Mouse (Mus musculus) hindbrain, embryonic 13.5 days (tissue): ENCODE measurements around the gene Pspn. TPM values are rescaled to one million over a fixed set of nuclear protein-coding genes. Genes with fewer than 3 reads are reported as not detected.

Experiments used
- ATAC-seq: fragments of 200-750 bp; cut with Nextera tagmentation; 2 replicates; pipeline ENCODE4 v1.8.0; 2017; ENCODE audit warnings: moderate TSS enrichment; ENCODE audit not compliant: low FRiP score
- H3K27ac ChIP-seq: fragments of 300-500 bp; sonication (generic); 2 replicates; pipeline ENCODE4 v1.5.1; 2015; ENCODE audit warnings: inconsistent platforms, mild to moderate bottlenecking, moderate library complexity
- H3K27me3 ChIP-seq: fragments of 300-500 bp; sonication (generic); 2 replicates; pipeline ENCODE4 v1.6.1; 2015; ENCODE audit warnings: mild to moderate bottlenecking, inconsistent platforms
- H3K36me3 ChIP-seq: fragments of 300-500 bp; sonication (generic); 2 replicates; pipeline ENCODE4 v1.6.1; 2015; ENCODE audit warnings: mild to moderate bottlenecking, inconsistent platforms
- H3K4me1 ChIP-seq: fragments of 300-500 bp; sonication (generic); replicated peaks from 2 replicates; pipeline ENCODE4 v1.6.1; 2015; ENCODE audit warnings: inconsistent platforms
- H3K4me2 ChIP-seq: fragments of 300-500 bp; sonication (generic); 2 replicates; pipeline ENCODE4 v1.6.1; 2015; ENCODE audit warnings: inconsistent platforms, mild to moderate bottlenecking, moderate library complexity
- H3K4me3 ChIP-seq: fragments of 300-500 bp; sonication (generic); 2 replicates; pipeline ENCODE4 v1.5.1; 2015; ENCODE audit warnings: mild to moderate bottlenecking, inconsistent platforms
- H3K9ac ChIP-seq: fragments of 300-500 bp; sonication (generic); 2 replicates; pipeline ENCODE4 v1.6.1; 2015; ENCODE audit warnings: mild to moderate bottlenecking, inconsistent platforms
- H3K9me3 ChIP-seq: fragments of 300-500 bp; sonication (generic); 2 replicates; pipeline ENCODE4 v1.6.1; 2016; ENCODE audit warnings: inconsistent platforms
- WGBS: fragments of 180-500 bp; shearing (Covaris S2); methylation state at CpG from one replicate; pipeline ENCODE4 v1.1.7; 2015; 5-methylcytosine and 5-hydroxymethylcytosine counted together
- polyA plus RNA-seq: library from polyadenylated mRNA; unstranded; fragments of >200 nt; fragmentation: Nextera tagmentation; extraction: Ambion mirVana; gene quantifications from 2 replicates; pipeline ENCODE4 v1.2.1, GENCODE M21; 2015

Pspn gene
- polyA plus RNA-seq, 1 experiment from 2014 or later = 1.1 TPM

DNA sequence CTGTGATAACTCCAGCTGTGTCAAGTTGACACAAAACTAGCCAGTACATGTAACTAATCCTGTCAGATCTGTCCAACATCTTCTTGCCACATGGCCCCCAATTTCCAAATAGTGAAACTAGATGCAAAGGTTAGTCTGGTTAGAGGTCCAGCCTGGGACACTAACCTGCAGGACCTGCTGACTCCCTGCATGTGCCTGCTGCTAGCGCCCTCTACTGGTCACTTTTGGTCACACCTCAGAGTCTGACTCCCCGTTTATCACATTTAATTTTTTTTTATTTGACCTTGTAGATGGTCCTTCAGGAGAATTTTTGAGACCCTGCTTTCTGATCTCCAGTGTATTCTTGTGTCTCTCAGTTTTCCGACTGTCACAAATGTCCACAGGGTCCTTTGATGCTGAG lies 48.9 kb downstream of the Pspn start:
- WGBS = 14% methylated on average over 3 of the region's 3 CpGs
- Histone ChIP-seq H3K36me3 (no peaks in the 10 kb centered on the region), H3K4me2 (no peak overlapping the region), H3K9ac (no peak overlapping the region), H3K4me1 (no peaks in the 10 kb centered on the region), H3K27ac (no peak overlapping the region), H3K27me3 (0 out of 2 replicates have a peak, but pooled peaks cover 7% of the 10 kb centered on the region), H3K4me3 (no peak overlapping the region), H3K9me3 (peaks cover 3% of the 10 kb centered on the region; the same call in 1 of the 2 replicates)
- no peak for ATAC-seq

Other genes starting within 250 kb of the Pspn start
- 0.78 and 1.5 TPM in 2 replicates for gene Nrtn, start 242.5 kb downstream of the Pspn start, polyA plus RNA-seq
- 67.1 and 68.7 TPM in 2 replicates for gene Dus3l, start 235.3 kb downstream of the Pspn start, polyA plus RNA-seq
- gene Prr22, start 229.8 kb downstream of the Pspn start, polyA plus RNA-seq = 1.0 TPM in 2 replicates
- gene Rfx2, start 169.0 kb downstream of the Pspn start, polyA plus RNA-seq = 5.6 and 8.0 TPM in 2 replicates
- gene Acsbg2, start 125.6 kb downstream of the Pspn start, polyA plus RNA-seq = 0.06 TPM in 2 replicates
- gene 1700061G19Rik, start 124.5 kb downstream of the Pspn start, polyA plus RNA-seq = 0.27 and 0.41 TPM in 2 replicates
- 75.1 and 77.5 TPM in 2 replicates for gene Mllt1, start 64.6 kb downstream of the Pspn start, polyA plus RNA-seq
- gene Acer1, start 17.9 kb downstream of the Pspn start, polyA plus RNA-seq = not detected in 2 replicates
- 163 and 175 TPM in 2 replicates for gene Clpp, start 9.7 kb downstream of the Pspn start, polyA plus RNA-seq
- 41.9 and 46.0 TPM in 2 replicates for gene Alkbh7, start 2.7 kb downstream of the Pspn start, polyA plus RNA-seq
- gene Gtf2f1, start 11.3 kb upstream of the Pspn start, polyA plus RNA-seq = 70.3 and 74.6 TPM in 2 replicates
- gene Gm17949, start 11.5 kb upstream of the Pspn start, polyA plus RNA-seq = 0.38 and 0.56 TPM in 2 replicates
- gene Khsrp, start 31.5 kb upstream of the Pspn start, polyA plus RNA-seq = 31.6 and 33.3 TPM in 2 replicates
- not detected in 2 replicates for gene Slc25a41, start 41.6 kb upstream of the Pspn start, polyA plus RNA-seq
- 2.9 TPM in 2 replicates for gene Crb3, start 59.1 kb upstream of the Pspn start, polyA plus RNA-seq
- 26.5 and 27.6 TPM in 2 replicates for gene Slc25a23, start 59.8 kb upstream of the Pspn start, polyA plus RNA-seq
- gene Dennd1c, start 78.5 kb upstream of the Pspn start, polyA plus RNA-seq = 4.0 and 4.3 TPM in 2 replicates
- gene Tubb4a, start 87.8 kb upstream of the Pspn start, polyA plus RNA-seq = 314 and 346 TPM in 2 replicates
- 4.6 and 5.5 TPM in 2 replicates for gene Tnfsf9, start 105.3 kb upstream of the Pspn start, polyA plus RNA-seq
- gene Cd70, start 149.8 kb upstream of the Pspn start, polyA plus RNA-seq = 0.32 and 0.61 TPM in 2 replicates
- 0.09 and 0.14 TPM in 2 replicates for gene Tnfsf14, start 194.2 kb upstream of the Pspn start, polyA plus RNA-seq
- gene C3, start 228.1 kb upstream of the Pspn start, polyA plus RNA-seq = 1.3 TPM in 2 replicates
- 22.4 and 23.8 TPM in 2 replicates for gene Gpr108, start 248.4 kb upstream of the Pspn start, polyA plus RNA-seq
- gene Trip10, start 249.4 kb upstream of the Pspn start, polyA plus RNA-seq = 12.5 and 14.6 TPM in 2 replicates